Mouse (Mus musculus) testis, adult 2 months (tissue): ENCODE data around the gene Ogdh.

Experiments used
- CTCF ChIP-seq: fragments of 200-500 bp; IDR thresholded peaks from 2 replicates; pipeline ENCODE4 v1.5.1; 2012; ENCODE audit warnings: low read depth, mild to moderate bottlenecking, inconsistent platforms, low read length, moderate library complexity; ENCODE audit not compliant: control insufficient read depth, insufficient read depth, insufficient replicate concordance
- POLR2A ChIP-seq: fragments of 200-500 bp; IDR thresholded peaks from 2 replicates; pipeline ENCODE4 v1.6.1; 2012; ENCODE audit warnings: low read depth, mild to moderate bottlenecking, inconsistent platforms, low read length, moderate library complexity; ENCODE audit not compliant: control insufficient read depth

DNA sequence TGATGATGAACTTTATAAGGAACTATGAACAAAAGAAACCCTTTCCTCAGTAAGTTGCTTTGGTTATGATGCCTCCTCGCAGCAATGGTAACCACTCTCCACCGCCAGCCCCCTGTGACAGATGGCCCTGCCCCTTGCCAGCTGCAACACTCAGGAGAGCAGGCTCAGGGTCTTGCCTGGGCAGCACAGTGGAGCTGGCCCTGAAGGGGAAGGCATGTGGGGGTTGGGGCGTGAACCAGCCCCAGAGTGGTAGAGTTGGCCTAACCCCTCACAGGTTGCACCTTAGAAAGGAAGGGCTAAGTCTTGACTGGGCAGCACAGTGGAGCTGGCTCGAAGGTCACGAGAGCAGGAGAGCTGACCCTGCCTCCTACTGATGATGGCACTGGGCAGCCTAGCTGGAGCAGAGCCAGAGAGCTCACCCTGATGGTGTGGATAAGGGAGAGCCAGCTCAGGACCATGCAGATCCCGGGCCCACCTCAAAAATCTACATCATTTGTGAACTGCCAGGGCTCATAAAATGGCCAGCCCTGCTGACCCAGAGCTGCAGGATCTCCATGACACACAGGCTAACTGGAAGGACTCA lies 34.9 kb upstream of the Ogdh start:
- TF ChIP-seq POLR2A (no peak), CTCF (no peak)
